Mouse (Mus musculus): ENCODE measurements around the gene Zmiz1.
A peak's percentile ranks its signal among the peaks of the same experiment; 100 is the strongest.

The Zmiz1 gene

DNA sequence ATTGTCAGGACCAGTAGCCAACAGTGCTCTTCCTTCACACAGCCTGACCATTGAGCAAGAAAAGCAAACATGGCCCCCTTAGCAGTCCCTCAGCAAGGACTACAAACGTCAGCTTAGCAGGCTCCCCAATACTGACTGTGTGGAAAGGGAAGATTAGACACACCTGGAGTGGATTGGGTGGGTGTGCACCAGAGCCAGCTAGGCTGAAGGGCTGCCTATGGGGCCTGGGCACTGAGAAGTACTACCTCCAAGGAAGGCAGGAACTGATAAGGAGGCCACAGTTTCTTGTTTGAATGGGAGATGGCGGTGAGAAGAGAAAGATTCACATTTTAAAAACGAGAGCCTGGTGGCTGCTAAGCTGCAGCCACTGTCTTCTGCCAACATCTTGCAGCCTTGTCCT is 208.6 kb downstream of the Zmiz1 start:
- DNase-seq (ENCODE audit: low read depth in 1 of 2, low spot score in 2 of 2) = no peak

DNA sequence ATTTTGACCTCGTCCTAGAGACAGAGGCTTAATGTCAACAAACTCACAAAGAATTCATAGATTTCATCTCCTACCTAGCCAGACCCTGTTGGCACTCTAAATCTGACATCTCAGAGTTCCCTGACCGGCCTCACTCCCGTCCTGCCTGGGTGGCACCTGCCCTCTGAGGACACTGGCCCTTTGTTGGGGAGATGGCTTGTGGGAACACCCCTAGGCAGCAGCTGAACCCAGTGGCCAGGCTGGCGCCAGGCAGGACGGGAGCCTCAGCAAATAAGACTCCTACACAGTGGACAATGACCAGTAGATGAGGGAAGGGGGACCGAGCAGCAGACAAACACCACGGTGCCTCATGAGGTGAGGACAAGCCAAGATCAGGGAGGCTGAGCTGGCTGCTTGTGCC is 220.6 kb downstream of the Zmiz1 start:
- no peak for DNase-seq (ENCODE audit: low read depth in 1 of 2, low spot score in 2 of 2)

DNA sequence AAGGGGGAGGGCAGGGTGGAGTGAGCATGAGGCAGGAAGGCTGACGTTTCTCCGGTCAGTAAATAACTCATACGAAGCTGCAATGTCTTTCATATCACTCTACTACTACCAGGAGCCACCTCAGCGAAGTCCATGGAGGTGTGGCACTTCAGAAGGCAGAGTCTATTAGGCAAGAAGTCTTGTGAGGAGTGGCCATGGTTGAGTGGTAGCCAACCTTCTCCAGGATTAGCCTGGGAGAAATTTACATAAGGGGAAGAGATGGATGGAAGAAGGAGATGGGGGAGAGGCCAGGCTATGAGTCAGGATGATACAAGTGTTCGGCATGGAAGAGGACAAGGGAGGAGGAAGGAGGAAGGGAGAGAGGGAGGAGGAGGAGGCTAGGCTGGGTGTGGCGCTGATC is 223.0 kb downstream of the Zmiz1 start:
- DNase-seq (ENCODE audit: low read depth in 1 of 2, low spot score in 2 of 2) = no peak

DNA sequence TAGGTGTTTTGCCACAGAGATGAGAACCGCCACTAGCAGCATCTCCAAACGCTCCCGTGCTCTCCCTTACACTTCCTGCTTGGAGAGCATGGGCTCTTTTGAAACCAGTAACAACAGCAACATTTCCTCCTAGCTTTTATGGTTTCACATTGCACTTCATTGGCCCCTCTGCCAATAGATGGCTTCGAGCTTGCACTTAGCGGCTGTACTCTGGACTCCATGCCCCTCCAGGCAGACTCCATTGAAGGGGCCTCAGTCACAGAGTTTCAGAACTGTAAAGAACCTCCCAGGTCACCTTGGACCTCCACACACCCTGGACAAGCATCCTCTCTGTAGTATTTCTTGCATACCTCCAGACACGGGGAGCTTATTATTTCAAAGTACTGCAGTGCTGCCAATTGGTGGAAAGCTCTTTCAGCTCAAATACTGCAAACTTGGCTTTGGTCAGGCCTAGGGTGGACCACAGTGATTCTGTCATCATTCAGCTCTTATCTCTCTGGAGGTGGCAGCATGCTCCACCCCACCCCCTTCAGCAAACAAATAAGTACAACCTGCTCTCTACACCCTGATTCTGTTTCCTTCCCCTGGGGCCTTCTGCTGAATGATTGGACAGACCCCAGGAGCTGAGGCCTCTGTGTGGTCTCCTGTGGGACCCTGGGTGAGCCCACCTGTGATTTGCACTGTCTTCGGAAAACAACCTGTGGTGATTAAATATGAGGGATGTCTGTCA is 227.4 kb downstream of the Zmiz1 start:
- no peak for DNase-seq (ENCODE audit: low read depth in 1 of 2, low spot score in 2 of 2)

DNA sequence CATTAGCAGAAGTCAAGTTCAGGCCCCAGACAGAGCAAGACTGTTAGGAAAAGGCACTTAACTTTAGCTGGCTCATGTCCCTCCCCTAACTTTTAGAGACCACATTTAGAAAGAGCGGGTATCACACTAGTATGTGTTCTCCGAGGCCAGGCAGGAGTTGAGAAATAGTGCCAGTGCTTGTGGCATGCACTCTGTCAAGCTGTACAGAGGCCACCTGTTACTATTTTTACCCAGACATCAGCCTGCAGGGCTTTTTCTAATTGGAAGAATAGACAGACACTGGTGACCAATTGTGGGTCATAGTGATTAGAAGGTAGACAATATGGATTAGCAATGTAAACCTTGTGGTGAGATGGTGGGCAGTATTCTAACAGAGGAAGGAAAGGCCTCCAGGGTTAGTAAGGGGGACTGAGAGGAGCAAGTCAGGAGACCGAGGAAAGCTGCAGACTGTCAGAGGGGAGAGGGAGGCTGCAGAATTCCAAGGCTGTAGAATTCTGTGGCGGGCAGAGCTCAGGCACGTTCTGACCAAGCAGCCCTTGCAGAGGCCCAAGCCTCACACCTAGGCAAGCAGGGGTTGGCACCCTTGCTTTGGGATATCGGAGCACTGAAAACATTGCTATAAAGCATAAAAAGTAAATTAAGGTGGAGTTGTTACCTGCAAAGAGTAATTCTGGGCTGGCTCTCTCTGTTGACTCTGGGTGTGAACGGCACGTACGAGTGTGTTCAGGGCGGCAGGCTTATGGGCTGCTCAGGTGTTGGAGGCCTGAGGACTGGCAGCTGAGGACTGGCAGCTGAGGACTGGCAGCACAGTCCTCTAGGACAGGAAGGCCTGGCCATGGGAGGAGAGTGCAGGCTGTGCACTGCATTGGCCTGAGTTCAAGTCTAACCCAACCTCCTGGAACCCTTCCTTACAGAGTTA is 228.3 kb downstream of the Zmiz1 start:
- DNase-seq (ENCODE audit: low read depth in 1 of 2, low spot score in 2 of 2) = no peak

DNA sequence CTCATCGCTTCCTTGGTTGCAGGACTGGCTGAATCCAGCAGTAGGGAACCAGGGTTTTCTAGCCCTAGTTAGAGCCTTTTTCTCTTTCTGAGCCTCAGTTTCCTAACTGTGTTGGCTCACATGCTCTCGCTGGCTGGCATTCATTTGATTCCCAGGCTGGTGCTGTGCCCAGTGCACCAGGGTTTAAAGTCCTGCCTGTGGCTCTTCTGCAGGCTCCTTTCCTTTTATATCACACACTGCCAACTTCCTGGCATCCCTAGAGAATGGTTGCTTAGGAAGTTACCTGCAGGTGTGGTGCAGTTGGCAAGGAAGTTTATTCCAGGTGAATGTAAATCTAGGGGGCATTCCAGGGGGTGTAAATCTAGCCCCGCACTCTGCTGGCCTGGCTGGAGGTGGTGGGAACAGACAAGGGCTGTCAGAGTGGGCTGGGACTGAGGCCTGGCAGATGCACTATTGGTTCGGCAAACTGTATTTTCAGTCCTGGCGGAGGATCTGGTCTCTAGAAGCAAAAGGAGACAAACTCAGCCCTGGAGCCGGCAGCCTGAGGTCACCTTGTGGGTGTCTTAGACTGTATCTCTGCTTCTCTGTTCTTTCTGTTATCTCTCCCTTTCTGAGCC is 234.4 kb downstream of the Zmiz1 start:
- DNase-seq (ENCODE audit: low read depth in 1 of 2, low spot score in 2 of 2) = peak in 1 of 2 experiments; percentile 3

DNA sequence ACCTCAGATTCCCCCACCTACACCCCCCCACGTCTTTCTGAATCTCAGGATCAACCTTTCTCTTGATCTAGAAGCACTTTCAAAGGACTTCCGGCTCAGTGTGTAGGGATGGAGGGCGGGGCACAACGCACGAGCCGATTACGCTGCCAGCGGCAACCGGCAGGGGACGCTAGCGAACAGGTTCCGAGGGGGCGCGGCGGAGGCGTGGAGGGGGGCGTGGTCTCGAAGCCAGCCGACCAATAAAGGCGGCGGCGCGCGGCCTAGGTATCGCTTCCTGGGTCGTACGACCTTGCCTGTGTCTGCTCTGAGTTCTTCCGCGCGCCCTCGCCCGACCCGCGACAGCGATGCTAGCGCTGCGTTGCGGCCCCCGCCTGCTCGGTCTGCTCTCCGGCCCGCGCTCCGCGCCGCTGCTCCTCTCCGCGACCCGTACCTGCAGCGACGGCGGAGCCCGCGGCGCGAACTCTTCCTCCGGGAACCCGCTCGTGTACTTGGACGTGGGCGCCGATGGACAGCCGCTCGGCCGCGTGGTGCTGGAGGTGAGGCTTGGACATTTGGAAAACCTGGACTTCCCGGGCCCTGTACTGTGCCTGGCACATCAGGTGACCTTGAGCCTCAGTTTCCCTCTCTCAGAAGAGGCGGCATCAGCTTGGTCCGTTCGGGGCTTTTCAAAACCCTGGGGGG is 235.0 kb downstream of the Zmiz1 start, which contains the start of gene Ppif:
TSS of gene Ppif (plus strand) at position 267 of the 681 bp plus-strand sequence.
- DNase-seq (ENCODE audit: low read depth in 1 of 2, low spot score in 2 of 2) = peak; percentile 88 to 98

DNA sequence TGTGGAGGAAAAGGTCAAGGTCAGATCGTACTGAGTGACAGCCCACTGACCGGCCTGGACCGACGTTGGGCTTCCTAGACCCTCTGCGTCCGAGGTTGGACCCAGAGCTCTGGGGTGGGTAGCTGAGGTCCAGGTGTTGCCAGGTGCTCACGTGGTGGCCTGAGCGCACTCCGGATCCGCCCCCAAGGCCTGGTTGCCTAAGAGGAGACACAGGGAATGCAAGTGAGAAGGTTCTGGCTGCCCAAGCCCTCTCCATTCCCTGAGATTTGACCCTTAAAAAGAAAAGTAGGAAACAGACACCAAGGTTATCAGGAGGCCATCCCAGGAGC is 235.5 kb downstream of the Zmiz1 start:
- no peak for DNase-seq (ENCODE audit: low read depth in 1 of 2, low spot score in 2 of 2)

DNA sequence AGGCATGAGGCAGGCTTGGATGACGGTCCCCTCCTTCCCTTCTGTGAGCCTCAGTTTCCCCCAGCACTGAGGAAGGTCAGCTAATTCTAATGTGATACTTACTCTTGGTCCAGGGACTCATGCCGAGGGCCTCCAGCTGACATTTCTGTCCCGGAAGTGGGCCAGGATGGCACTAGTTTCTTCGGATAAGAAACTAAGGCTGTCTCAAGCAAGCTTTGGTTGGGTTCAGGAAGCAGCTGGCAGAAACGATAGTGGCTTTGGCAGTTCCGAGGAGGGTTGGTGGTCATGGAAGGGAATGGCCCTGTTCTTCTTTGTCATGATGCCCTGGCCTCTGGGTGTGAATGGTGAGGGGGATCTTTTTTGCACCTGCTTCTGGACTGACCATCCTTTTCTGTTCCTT is 236.1 kb downstream of the Zmiz1 start:
- DNase-seq (ENCODE audit: low read depth in 1 of 2, low spot score in 2 of 2) = no peak

DNA sequence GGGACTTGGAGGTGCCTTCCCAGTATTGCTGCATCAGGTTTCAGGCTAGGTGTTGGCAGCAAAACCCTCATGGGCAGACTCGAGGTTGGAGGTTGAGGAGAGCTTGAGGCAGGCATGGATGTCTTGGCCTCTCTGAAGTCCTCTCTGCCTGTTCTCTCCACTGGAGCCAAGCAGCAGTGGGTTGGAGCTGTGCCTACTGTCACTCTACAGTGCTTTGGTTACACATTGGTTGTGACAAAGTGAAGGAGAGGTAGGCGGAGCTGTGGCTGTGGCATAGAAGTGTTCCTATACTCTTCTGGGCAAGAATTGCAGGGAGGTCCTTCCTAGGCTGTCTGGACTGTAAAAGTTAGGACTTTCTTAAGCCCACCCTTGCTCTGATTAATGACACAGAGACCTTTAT is 237.4 kb downstream of the Zmiz1 start:
- DNase-seq (ENCODE audit: low read depth in 1 of 2, low spot score in 2 of 2) = no peak

DNA sequence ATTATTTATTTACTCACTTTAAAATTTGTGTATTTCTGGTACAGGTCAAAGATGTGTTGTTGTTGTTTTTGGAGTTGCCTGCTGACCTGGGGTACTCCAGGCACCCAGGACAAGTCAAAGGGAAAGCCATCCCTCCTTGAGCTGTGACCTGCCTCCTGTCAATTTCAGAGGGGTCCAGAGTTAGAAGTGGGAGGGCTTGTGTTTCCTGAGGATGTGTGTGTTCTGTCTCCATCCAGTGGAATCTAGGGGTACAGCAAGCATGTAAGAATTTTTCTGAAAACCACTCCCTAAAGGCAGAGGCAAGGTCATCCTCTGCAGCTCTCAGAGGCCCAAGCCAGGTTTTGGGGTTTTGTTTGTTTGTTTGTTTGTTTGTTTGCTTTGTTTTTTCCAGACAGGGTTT is 243.0 kb downstream of the Zmiz1 start:
- no peak for DNase-seq (ENCODE audit: low read depth in 1 of 2, low spot score in 2 of 2)

DNA sequence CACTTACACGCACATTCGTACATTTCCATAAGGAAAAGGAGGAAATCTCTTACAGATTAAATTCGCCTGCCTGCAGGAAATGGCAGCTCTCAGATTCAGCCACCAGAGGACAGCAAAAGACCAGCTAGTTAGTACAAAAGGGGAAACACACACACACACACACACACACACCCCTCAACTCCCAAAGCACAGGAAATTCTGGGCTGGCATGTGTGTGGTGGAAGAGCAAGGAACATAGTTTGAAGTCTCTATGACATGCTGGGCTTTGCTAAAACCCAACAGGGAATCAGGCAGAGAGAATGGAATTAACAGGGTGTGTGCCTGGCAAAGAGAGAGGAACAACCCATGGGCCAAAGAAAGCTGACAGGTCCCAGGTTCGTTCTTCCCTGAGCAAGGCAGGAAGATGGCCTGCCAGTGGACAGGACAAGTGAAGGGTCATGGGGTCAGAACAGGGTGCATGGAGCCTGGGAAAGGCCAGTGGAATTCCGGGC is 248.8 kb downstream of the Zmiz1 start:
- peak in 1 of 2 experiments; percentile 24 for DNase-seq (ENCODE audit: low read depth in 1 of 2, low spot score in 2 of 2)

DNA sequence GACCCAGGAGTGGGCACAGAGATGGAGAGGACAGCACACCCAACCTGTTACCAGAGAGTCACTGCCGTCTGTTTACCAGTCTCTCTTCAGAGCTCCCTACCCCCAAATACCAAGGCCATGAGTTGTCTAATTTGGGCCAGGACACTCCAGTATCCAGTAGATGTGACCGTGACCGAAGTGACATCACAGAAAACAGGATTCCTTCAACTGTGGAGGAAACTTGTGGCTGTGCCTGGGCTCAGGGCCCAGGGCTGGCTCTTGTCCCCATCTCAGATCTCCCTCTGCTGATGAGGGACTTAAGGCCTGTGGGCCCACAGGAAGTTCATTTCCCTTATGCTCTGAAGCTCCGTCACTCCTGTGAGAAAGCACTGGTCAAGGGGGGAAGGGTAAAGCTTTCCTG is 249.5 kb downstream of the Zmiz1 start:
- no peak for DNase-seq (ENCODE audit: low read depth in 1 of 2, low spot score in 2 of 2)

DNA sequence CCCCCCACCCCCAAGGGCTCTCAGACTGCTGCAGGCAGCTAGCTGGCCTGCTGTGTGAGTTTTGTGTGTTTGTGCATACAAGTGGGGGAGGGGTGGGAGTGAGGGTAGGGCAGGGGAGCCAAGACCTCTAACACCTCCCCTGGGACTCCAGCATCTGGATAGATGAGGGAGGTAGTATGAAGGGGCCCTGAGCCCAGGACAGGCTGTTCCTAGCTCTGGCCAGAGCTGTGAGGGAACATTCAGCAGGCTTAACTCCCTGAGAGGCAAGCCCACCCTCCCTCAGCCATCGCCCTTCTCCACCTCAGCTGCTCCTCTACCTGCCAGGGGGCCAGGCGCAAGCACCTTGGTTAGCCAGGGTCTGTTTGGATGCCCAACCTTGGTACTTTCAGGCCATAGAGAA is 249.9 kb downstream of the Zmiz1 start:
- DNase-seq (ENCODE audit: low read depth in 1 of 2, low spot score in 2 of 2) = no peak

DNA sequence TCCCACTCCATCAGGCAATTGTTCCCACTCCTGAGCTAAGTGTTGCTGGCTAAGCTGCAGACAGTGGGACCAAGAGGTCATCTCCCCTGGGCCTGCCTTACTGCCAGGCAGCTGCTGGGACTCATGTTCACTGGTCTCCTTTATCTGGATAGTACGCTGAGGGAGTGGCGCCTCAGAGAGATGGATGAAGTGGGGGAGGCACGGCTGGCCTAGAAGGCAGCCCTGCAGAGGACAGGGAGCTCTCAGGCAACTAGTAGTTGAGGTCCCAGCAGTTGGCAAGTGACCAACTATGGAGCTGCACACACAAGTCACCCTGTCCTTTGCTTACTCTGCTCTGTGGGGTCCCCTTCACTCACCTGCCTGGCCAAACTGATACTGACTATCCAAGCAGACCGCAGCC is 251.1 kb downstream of the Zmiz1 start:
- no peak for DNase-seq (ENCODE audit: low read depth in 1 of 2, low spot score in 2 of 2)

DNA sequence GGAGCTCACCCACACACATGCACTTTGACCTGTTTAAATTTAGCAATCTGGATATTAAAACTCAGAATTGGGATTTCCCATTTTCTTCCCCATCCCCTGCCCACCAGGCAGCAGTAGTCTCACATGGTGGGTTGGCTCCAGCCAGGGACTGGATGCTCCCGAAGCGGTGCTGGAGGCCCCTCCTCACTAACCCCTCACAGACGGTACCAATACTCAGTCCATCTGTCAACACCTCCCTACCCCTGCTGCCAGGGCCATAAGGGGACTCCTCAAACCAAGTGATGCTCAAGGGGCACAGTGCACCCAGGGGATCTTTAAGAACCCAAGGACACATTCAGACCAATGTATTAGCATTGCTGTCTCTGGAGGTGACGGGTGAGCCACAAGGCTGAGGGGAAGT is 251.7 kb downstream of the Zmiz1 start:
- no peak for DNase-seq (ENCODE audit: low read depth in 1 of 2, low spot score in 2 of 2)

DNA sequence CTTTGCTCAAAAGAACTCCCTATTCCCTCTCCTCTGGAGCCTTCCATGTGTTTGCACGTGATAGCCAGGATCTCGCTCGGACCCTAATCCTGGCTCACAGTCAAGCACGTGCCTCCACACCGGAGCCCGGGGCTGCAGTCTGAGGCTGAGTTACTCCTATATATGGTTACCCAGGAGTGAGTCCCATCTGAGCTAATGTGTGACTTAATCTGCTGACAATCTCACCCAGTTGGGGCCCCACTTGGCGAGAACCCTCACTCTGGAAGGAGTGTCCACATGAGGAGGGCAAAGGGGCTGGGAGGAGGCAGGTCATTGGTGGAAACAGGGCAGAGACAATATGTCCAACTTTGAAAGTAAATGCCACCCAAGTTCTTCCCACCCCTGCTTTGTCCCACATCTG is 252.2 kb downstream of the Zmiz1 start:
- no peak for DNase-seq (ENCODE audit: low read depth in 1 of 2, low spot score in 2 of 2)

DNA sequence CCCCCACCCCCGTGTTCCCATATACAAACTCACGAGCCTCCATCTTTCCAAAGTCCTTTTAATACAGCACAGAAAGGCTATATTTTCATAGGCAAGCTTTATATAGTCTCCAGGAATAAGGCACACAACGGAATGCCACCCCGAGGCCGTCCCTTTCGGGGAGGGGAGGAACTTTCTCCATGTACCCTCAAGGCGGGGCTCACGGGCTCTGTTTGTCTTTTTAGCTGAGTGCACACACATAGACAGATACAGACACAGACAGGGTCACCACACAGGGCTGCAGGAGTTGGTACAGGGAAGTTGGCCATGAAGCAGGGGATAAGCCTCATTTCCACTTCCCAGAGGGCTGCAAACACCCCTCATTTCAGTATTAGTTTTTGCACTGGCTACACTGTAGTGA is 252.6 kb downstream of the Zmiz1 start:
- no peak for DNase-seq (ENCODE audit: low read depth in 1 of 2, low spot score in 2 of 2)

DNA sequence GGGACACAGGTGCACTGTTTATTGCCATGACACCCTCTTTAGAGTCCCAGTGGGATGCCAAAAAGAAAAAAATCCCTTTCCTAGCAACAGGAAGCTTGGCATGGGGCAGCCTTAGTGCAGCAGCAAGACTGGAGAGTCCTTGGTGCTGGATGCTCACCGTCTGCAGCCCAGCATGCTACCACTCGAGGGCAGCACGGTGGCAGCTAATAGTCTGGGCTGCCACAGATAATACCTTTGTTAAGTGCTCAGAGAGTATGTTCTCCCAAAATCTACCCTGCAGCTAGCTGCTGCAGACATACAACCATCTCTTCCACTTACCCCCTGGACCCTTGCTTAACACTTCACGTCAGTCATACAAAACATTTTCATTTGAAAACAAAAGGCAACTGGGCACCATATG is 254.5 kb downstream of the Zmiz1 start:
- no peak for DNase-seq (ENCODE audit: low read depth in 1 of 2, low spot score in 2 of 2)

All from monocyte, adult 2 months (primary cell).